Mouse (Mus musculus): ENCODE results near the gene Olfr231.

The Olfr231 gene

DNA sequence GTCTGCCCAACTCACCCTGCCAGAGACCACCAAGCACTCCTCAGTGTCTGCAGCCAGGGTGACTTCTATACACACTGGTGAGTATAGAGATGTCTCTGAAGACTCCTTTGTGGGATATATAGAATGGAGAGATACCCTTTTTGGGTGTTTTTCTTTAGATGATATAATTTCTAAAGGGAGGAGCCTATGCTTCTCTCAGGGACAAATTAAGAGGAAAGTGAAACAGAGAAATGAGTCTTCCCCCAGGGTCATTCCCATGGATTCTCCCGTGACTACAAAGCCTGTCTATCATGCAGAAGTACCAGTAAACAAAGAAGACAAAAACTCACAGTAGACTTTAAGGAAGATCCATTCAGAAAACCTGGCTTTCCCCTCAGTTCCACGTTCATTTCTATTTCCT lies at the start of gene Olfr231:
Gene Olfr231, minus strand, starts transcription at position 101 of the 400 bp plus-strand sequence.
- DNase-seq = no peak

DNA sequence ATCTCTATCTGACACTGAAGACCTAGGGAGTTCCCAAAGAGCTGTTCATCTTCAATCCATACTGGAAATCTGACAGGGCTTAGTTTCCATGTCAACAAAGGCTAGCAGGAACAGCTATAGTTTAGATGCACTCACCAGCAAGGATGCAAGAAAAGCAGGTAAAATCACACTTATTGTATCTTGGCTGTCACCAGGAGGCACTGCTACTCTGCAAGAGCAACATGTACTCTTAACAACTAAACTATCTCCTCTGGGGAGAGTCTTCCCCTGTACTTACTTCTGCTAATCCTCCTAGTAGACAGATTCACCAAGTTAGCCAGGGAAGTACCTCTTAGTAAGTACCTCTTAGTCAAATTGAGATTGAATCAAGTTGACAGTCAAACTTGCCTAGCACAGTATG lies 48.1 kb upstream of the Olfr231 start:
- no peak for DNase-seq

DNA sequence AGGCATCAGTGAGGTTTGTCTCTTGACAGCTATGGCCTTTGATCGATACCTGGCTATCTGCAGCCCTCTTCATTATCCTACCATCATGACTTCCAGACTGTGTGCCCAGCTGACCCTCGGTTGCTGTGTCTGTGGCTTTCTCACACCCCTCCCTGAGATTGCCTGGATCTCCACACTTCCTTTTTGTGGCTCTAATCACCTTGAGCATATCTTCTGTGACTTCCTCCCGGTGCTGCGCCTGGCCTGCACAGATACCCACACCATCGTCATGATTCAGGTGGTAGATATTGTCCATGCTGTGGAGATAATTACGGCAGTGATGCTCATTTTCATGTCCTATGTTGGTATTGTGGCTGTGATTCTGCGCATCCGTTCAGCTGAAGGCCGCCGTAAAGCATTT lies 38.1 kb upstream of the Olfr231 start:
- no peak for DNase-seq

DNA sequence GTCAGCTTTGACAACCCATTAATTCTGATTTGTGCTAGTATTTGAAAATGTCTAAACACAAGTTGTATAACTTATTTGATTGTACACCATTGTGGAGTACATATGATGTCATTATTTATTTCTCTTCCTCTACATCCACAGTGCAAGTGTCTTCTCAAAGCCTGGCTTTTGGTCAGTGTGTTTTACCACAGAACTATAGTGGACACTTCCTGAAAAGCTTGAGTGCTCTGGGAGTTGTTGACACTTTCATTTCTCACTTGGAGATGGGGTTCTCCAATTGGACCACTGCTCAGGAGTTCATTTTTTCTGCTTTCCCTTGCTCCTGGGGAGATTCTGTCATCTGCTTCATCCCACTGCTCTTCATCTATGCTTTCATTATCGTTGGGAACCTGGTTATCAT lies 37.5 kb upstream of the Olfr231 start:
- DNase-seq = no peak

DNA sequence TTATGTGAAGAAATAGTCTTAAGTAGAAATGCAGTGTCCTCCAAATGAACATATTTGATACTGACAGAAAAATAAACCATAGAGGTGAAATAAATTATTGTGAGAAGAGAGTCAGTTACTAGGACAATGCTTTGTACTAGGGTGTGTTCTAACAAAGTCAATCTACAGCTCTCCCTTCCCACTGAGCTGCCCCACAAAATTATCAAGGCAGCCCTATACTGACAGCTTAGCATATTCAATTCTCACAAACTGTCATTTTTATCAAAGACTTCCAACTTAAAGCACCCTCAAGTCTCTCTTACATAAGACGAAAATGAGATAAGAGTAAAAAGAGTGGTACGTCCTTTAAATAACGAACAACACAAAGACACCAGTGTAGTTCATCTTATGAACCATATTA lies 36.7 kb upstream of the Olfr231 start:
- no peak for DNase-seq

DNA sequence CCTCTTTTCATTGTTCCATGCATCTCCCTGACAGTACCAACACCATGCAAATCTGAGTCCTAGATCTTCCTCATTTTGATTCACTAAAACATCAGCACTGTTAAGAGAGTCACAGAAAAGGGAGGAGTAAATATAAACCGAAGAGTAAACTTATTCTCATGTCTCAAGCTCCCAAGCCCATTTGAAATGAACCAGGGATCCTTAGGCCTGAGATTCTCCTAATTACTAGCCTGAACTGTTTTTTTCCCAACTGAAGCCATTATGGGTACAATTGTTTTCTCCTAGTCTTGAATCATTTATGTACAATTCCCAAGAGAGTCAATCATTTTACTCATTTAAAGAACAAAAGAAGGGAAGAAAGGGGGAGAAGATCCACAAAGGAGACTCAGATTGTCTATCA lies 34.4 kb upstream of the Olfr231 start, which contains the start of gene Olfr420:
Gene Olfr420, plus strand, starts transcription at position 301 of the 400 bp plus-strand sequence.
- no peak for DNase-seq

DNA sequence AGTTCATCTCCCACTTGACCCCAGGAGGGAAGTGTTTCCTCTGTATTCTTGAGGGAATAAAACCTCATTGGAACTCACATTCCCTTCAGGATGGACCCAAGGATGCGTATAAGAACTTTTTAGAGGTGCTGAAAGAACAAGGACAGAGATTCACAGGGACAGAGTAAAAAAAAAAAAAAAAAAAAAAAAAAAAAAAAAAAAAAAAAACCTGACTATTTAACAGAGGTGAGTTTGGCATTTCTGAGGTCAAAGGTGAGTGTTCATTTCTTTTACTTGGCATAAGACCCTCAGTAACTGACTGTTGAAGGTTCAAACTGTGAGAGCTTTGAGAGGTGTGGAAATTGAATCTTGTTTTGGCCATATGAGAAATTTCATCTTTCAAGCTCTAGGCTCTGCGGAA lies 28.3 kb upstream of the Olfr231 start:
- DNase-seq = no peak

DNA sequence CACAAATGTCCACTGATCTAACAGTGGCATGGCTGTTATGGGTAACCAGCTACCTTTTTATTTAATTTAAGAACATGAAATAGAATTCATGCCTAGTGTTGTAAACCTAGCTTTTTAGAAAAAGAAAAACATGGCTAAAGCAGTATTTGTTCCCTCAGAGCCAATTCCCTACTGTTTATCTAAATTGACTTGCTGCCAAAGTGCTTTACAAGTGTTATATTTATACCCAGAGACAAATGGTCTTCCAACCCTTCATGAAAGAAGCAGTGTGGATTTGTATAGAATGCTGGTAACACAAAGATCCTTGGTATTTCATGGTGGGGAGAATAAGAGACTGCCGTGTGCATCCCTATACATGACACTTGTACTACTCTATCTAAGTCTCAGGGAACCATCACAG lies 25.7 kb upstream of the Olfr231 start:
- DNase-seq = no peak

DNA sequence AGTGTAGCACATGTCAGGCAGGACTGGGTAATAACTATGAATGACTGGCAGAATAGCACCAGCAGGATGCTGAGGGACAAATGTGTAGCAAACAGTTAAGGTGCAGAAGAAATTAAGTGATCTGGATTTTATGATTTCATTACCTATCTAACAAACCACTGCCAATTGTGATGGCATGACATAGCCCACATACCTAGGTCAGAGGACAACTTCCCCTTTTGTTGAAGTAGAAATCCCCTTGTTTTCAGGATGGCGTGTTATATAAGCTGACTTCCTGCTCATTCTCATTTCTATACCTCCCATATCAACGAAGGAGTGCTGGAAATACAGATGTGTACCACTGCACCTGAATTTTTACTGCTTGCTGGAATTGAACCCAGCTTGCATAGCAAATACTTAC lies 20.4 kb upstream of the Olfr231 start:
- DNase-seq = no peak

DNA sequence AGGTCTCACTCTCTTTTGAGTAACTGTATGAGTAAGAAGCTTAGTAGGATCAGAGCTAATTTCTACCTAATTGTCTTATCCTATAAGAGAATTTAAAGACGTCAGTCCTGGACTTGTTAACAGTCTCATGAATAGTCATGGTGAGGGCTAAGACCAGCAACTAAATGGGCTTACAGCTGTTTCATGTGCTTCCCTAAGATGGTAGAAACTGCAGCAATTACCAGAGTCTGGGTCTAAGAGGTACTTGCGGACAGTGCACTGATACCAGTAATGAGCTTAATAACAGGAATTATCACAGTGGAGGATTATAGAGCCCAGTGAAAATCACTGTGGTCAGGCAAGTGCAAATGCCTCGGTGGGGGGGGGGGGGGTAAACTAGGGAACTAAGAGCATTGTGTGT lies 11.0 kb upstream of the Olfr231 start:
- DNase-seq = no peak

DNA sequence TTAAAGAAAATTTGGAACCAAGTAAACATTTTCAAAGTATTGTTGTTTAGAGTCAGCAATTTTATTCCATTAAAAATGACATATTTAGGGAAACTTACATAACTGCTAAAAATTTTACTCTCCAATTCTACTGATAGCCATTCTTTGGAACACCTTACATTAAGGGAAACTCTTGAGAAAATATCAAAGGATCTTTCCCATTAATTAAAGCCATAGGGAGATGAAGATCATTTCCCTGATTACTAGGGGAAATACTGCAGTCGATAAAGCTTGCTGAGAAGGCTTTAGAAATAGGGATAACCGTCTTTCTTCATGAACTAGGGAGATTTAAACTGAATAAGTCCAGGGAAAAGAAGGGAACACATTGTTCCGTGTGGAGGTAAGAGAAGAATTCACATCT lies 10.3 kb upstream of the Olfr231 start, which contains the start of gene Olfr424:
Gene Olfr424, plus strand, starts transcription at position 301 of the 400 bp plus-strand sequence.
- DNase-seq = no peak

DNA sequence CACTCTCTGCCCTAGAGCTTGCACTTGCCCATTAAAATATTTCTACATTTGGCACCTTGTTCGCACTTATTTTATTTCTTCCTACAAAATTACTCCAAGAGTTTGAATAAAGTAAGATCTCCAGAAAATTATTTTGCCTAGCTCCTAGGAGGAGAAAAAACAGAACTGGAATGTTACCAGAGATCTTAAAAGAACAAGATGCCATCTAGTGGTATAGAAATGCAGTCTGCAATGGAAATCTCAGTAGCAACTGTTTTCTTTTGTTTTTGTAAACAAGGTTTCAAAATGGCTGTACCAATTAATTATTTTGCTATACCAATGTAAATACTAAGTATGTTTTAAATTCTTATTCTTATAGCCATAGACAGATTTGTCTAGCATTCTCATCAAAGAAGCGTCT lies 17.2 kb downstream of the Olfr231 start:
- no peak for DNase-seq

DNA sequence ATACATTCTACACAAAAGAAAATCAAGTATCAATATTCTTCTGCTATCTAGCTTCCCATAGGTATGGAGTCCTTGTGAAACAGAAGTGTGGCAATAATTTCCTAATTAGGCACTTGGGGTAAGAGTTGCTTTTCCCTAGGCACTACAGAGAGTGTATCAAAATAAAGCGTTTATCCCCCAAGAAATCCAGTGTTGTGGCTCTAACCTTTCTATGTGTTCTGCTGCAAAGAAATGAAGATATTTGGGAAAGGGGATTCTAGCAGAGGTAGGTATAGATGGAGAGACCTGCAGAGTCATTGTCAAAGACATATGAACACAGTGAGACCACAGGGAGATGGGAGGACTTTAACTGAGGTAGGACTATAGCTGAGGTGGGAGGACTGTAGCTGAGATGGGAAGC lies 24.4 kb downstream of the Olfr231 start, which contains the start of gene Olfr427:
Gene Olfr427, plus strand, starts transcription at position 301 of the 400 bp plus-strand sequence.
- no peak for DNase-seq

DNA sequence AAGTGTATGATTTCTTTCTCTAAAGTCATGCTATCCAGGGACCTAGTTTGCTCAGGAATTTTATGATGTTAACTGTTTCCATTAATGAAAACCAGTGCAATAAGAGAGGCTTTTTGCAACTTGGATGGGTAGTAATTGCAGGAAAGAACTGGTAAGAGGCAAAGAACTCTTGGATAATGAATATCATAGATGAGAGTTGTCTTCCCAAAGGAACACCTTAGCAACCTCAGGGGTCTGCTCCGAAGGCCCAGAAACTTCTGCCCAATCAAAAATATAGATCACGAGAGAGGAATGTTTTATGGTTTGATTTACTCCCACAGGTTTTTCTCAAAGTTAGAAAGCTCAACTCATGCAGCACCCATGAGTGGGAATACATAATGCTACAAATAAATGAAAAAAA lies 36.9 kb downstream of the Olfr231 start, which contains the start of gene Olfr429:
Gene Olfr429, plus strand, starts transcription at position 301 of the 400 bp plus-strand sequence.
- DNase-seq = no peak

DNA sequence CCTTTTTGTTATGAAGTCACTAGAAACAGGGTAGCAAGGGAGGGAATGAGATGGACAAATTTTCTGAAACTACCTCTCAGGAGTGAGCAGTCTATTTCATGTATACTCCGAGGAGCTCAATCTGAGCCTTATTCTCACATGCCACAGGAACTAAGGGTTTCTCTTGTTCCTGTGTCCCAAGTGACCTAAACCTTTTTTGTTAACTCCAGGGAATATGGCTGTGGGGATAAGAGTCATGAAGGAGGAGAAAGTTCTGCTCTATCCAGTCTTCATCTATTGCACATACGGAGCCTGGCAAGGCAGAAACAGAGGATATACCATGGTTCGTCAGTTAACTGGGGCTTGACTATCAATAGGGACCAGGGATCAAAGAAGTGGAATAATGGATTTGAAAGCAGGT lies 54.7 kb downstream of the Olfr231 start, which contains the start of gene Olfr430:
Gene Olfr430, plus strand, starts transcription at position 301 of the 400 bp plus-strand sequence.
- DNase-seq = no peak

Data from cerebellum, postnatal 25 days (tissue).